Mouse (Mus musculus) cortical plate, adult 2 months (tissue): ENCODE results near the gene Zdhhc19.

Source experiments
- CTCF ChIP-seq: fragments of 200-500 bp; IDR thresholded peaks from 2 replicates; pipeline ENCODE4 v1.5.1; 2011; ENCODE audit warnings: mild to moderate bottlenecking, control low read depth, low read length; ENCODE audit not compliant: insufficient read depth; ENCODE audit errors: extremely low read depth
- POLR2A ChIP-seq: fragments of 200-500 bp; IDR thresholded peaks from 2 replicates; pipeline ENCODE4 v1.6.1; 2011; ENCODE audit warnings: mild to moderate bottlenecking, low read length, control low read depth; ENCODE audit not compliant: insufficient read depth; ENCODE audit errors: extremely low read depth

DNA sequence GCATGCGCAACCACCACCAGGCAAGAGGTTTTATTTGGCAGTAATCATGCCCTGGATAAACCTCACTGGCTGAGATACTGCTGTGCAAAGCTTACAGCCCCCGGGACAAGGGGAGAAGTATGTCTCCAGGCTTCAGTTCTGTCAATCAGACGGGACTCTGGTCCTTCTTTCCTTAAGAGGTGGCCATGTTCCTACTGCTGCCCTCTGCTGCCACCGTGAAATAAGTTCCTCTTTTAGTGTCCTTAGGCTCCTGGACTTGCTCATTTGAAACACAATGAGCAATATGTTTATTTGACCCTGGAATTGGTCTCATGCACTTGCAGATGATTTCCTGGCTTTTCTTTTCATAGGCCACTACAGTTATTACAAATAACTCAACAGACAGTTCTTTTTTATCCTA lies 35.5 kb upstream of the Zdhhc19 start:
- TF ChIP-seq POLR2A (no peak), CTCF (no peak)
